Mouse (Mus musculus): ENCODE measurements around the gene H1foo.

H1foo gene

GRCm38 (mm10) chr6:115961743-115962142, 17.0 kb downstream of the H1foo start:
- in situ Hi-C loops (cut with MboI, MseI) = no loop called here

- in situ Hi-C loops (cut with MboI, MseI) = no loop called here
Observed at GRCm38 (mm10) chr6:115962439-115963085, 17.8 kb downstream of the H1foo start.

GRCm38 (mm10) chr6:115963656-115964055, 18.9 kb downstream of the H1foo start:
- in situ Hi-C loops (cut with MboI, MseI) = no loop called here

GRCm38 (mm10) chr6:115966227-115966966, 21.7 kb downstream of the H1foo start:
- in situ Hi-C loops (cut with MboI, MseI) = no loop called here

- in situ Hi-C loops (cut with MboI, MseI) = no loop called here
Observed at GRCm38 (mm10) chr6:115967291-115967880, 22.6 kb downstream of the H1foo start.

- in situ Hi-C loops (cut with MboI, MseI) = no loop called here
Observed at GRCm38 (mm10) chr6:115968086-115968485, 23.3 kb downstream of the H1foo start.

GRCm38 (mm10) chr6:115968700-115969099, 24.0 kb downstream of the H1foo start:
- in situ Hi-C loops (cut with MboI, MseI) = no loop called here

- in situ Hi-C loops (cut with MboI, MseI) = no loop called here
Observed at GRCm38 (mm10) chr6:115969103-115969502, 24.4 kb downstream of the H1foo start.

- in situ Hi-C loops (cut with MboI, MseI) = no loop called here
Observed at GRCm38 (mm10) chr6:115969952-115970351, 25.2 kb downstream of the H1foo start.

GRCm38 (mm10) chr6:115971273-115972060, 26.7 kb downstream of the H1foo start:
- in situ Hi-C loops (cut with MboI, MseI) = no loop called here

- in situ Hi-C loops (cut with MboI, MseI) = no loop called here
Observed at GRCm38 (mm10) chr6:115972083-115972764, 27.5 kb downstream of the H1foo start.

- in situ Hi-C loops (cut with MboI, MseI) = no loop called here
Observed at GRCm38 (mm10) chr6:115973139-115973875, 28.6 kb downstream of the H1foo start.

GRCm38 (mm10) chr6:115973881-115974662, 29.3 kb downstream of the H1foo start:
- in situ Hi-C loops (cut with MboI, MseI) = no loop called here

GRCm38 (mm10) chr6:115975606-115976005, 30.9 kb downstream of the H1foo start:
- in situ Hi-C loops (cut with MboI, MseI) = loop anchor here (5.0 kb wide), 1 partner anchor 68 kb away; no protein-coding TSS in a partner anchor

GRCm38 (mm10) chr6:115977810-115978209, 33.1 kb downstream of the H1foo start:
- in situ Hi-C loops (cut with MboI, MseI) = loop anchor here (5.0 kb wide), 1 partner anchor 71 kb away; no protein-coding TSS in a partner anchor

- in situ Hi-C loops (cut with MboI, MseI) = loop anchor here (5.0 kb wide), 1 partner anchor 71 kb away; no protein-coding TSS in a partner anchor
Observed at GRCm38 (mm10) chr6:115978596-115978995, 33.9 kb downstream of the H1foo start.

- in situ Hi-C loops (cut with MboI, MseI) = no loop called here
Observed at GRCm38 (mm10) chr6:115982889-115983288, 38.2 kb downstream of the H1foo start.

- in situ Hi-C loops (cut with MboI, MseI) = no loop called here
Observed at GRCm38 (mm10) chr6:115983306-115984038, 38.7 kb downstream of the H1foo start.

- in situ Hi-C loops (cut with MboI, MseI) = no loop called here
Observed at GRCm38 (mm10) chr6:115984580-115984979, 39.8 kb downstream of the H1foo start.
